Mouse (Mus musculus): ENCODE data around the gene Slc13a5.

Gene Slc13a5

GRCm38 (mm10) chr11:72265483-72265882 lies 1.5 kb downstream of the Slc13a5 start:
- DNase-seq (ENCODE audit: low spot score): peak; percentile 23

GRCm38 (mm10) chr11:72256441-72256840 lies 10.6 kb downstream of the Slc13a5 start:
- DNase-seq (ENCODE audit: low spot score): no peak

DNA sequence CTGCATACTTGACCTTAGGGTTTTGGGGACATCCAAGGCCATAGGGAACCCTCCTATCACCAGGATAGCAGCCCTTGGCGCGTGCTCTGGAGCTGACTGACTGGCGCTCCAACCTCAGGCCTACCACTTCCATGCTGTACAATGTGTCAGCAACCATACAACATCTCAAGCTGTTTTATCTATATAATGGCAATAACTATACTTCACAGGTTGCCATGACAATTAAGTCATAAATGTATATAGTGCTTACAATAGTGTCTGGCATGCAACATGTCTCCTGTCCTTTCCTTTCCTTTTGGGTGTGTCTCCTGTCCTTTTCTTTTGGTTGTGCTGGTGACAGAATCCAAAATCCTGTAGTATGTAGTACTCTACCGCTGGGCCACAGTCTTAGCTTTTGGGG lies 11.4 kb downstream of the Slc13a5 start:
- no peak for DNase-seq (ENCODE audit: low spot score)

GRCm38 (mm10) chr11:72245196-72245753 lies 21.7 kb downstream of the Slc13a5 start:
- peak; percentile 39 for DNase-seq (ENCODE audit: low spot score)

DNA sequence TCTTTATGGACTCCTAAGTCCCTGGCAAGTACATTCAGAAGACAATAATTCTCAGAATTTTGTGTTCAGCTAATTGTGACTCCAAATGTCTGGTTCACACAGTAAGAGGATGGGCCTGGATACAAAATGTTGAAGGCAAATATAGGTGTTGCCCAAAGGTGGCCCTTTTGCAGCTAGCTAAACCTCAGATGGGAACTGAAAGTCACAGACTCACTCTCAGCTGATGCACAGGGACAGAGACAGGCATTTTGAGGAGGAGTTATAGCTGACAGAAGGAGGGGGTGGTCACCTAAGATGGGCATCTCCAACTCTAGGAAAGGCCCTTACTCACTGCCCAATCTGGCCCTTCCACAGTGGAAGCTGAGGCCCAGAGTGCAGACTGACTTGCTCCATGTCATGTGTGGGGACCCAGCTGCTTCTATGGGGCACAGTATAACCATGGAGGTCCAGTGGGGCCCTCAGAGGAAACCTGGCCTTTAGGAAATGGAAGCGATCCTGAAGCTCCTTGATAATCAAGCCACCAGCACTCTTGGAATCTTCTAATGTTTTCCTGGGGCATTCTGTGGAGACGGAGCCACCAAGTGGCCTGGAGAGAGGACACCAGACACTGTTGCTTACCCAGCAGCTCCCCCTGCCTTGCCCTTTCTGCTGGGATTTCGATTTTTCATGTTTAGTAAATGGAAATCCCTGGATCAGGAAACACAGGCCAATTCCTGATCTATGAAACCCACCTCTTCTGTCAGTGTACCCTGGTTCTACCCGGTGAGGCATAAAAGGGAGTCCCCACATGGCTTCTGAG lies 26.8 kb downstream of the Slc13a5 start:
- DNase-seq (ENCODE audit: low spot score): no peak

DNA sequence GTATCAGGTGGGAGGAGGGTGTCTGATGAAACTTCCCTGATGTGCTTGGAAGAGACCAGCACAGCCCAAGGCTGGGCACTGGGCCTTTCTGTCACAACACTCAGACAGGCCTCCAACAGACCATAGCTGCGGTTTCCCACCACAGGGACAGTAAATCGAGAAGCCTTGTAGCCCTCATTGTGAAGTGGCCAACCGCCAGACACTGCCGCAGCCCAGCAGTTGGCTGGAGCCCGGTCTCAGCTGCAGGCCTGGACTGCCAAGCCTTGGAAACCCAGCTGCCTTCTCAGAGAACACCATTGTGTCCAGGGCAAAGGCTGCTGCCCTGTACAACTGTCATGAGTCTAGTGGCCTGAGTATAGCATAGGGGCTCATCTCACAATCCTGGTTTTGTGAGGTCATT lies 33.0 kb downstream of the Slc13a5 start:
- DNase-seq (ENCODE audit: low spot score): no peak

GRCm38 (mm10) chr11:72232991-72233390 lies 34.0 kb downstream of the Slc13a5 start:
- DNase-seq (ENCODE audit: low spot score): no peak

DNA sequence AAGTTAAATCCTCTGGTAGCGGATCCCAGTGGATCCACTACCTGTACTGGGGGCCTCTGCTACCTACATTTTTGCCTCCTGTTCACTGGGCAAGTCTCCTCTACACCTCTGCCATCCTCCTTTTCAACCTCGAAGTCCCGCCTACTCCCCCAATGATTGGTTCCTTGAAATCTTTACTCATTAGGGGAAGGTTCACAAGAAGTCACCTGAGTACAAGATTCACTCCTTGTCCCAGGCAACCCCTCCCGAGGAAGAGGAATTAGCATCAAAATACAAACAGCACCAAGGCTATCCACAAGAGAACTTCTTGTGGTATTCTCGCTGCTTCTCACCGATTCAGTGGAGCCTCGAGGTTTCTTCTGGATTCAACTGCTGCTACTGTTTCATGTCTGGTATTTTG lies 35.0 kb downstream of the Slc13a5 start:
- no peak for DNase-seq (ENCODE audit: low spot score)

DNA sequence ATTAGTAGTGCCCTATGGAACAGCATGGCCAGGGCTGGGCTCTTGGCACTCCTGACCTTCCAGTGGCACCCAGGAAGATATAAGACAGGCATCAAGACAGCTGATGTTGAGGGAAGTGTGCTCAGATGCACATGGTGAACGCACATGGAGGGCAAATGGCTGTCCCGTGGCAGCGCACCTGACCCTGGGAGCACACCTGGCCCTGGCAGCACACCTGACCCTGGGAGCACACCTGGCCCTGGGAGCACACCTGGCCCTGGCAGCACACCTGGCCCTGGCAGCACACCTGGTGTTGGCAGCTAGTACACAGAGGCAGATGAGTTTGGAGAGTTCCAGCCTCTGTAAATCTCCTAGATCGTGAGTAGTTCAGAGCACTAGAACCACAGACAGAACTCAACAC lies 38.5 kb downstream of the Slc13a5 start:
- DNase-seq (ENCODE audit: low spot score): no peak

DNA sequence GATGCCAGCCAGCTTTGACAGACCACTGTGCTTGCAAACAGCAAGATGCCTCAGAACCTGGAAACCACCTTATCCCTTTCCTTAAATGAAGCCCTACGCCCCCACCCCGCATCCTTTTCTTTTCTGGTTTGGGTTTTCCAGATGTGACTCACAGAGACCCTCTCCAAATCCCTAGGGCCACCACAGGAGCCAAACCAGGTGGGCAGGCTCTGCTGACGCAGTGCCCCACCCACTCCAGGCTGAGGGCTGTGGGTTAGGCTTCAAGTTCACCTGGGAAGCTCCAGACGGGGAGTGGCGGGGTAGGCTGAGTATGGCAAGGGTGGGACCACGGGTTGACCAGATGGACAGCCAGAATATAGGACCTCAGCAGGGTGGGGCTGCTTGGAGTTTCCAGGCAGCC lies 40.1 kb downstream of the Slc13a5 start:
- no peak for DNase-seq (ENCODE audit: low spot score)

- DNase-seq (ENCODE audit: low spot score): no peak
These were observed 40.8 kb downstream of the Slc13a5 start for GRCm38 (mm10) chr11:72226020-72226791.

DNA sequence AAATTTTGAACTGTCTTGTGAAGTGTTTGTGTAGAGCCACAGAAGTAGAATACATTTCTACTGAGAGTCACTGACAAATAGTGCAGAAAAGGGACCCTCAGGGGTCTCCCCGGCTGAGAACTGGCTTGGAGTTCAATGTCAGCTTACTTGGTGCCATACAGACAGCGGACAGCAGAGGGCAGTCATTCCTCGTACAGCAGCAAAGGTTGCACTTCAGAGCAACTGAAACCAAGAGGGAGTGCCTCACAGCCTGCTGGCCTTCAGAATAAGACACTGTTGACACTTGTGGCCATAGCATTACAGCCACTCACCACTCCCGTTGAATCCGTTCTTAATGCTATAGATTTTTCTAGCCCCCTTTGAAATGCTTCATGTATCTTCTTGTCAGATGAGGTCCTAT lies 42.2 kb downstream of the Slc13a5 start:
- peak; percentile 90 for DNase-seq (ENCODE audit: low spot score)

DNA sequence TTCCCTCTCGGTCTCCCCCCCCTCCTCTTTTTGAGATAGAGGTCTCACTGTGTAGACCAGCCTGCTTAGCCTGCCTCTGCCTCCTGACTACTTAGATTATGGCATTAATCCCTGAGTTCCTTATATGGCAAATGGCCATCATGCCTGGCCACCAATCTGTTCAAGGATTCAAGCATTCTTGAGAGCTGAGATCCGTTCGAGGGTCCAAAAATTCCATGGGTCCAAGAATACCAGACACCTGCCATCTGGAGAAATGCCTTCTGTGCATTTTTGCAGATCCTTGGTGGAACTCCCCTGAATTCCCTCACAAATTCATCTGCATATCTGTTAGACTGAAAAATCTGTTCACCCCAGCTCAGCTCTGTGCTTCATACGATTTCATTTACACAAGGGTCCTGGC lies 43.6 kb downstream of the Slc13a5 start:
- no peak for DNase-seq (ENCODE audit: low spot score)

DNA sequence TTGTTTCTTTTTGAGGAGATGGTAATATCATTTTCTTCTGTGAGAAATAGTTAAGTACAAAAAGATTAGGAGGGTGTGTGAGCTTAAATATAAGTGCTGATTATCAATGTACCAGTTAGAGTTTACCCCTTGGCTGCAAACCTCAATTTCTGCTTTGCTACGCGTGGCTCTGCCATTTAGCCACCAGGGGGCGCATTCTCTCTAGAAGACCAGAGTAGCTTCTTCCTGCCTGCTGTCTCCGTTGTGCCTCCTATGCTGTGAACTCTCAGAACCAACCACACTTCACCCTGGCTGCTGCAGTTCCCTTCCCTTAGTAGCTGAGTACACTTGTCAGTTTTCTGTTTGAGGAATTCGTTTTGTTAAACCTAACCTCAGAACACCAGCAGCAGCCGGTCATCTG lies 45.7 kb downstream of the Slc13a5 start:
- DNase-seq (ENCODE audit: low spot score): peak; percentile 85

GRCm38 (mm10) chr11:72217116-72217515 lies 49.9 kb downstream of the Slc13a5 start:
- no peak for DNase-seq (ENCODE audit: low spot score)

DNA sequence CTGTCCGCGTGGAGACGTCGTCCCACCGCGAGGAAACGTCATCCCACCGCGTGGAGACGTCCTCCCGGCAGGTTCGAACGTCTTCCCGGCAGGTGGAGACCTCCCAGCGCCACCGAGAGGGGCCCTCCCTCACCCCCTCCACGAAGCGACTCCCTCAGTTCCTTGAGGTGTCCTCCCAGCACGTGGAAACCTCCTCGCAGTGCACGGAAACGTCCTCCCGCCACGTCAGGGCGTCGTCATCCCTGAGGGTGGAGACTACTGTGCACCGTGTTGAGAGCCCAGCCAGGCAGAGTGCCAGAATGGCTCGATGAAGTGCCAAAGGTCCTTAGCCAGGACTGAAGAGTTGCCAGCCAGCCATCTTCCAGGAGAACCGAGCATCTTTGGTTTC lies 51.6 kb downstream of the Slc13a5 start, which contains the start of gene Med31:
Gene Med31, minus strand, starts transcription at position 183 of the 388 bp plus-strand sequence.
- DNase-seq (ENCODE audit: low spot score): peak; percentile 75

DNA sequence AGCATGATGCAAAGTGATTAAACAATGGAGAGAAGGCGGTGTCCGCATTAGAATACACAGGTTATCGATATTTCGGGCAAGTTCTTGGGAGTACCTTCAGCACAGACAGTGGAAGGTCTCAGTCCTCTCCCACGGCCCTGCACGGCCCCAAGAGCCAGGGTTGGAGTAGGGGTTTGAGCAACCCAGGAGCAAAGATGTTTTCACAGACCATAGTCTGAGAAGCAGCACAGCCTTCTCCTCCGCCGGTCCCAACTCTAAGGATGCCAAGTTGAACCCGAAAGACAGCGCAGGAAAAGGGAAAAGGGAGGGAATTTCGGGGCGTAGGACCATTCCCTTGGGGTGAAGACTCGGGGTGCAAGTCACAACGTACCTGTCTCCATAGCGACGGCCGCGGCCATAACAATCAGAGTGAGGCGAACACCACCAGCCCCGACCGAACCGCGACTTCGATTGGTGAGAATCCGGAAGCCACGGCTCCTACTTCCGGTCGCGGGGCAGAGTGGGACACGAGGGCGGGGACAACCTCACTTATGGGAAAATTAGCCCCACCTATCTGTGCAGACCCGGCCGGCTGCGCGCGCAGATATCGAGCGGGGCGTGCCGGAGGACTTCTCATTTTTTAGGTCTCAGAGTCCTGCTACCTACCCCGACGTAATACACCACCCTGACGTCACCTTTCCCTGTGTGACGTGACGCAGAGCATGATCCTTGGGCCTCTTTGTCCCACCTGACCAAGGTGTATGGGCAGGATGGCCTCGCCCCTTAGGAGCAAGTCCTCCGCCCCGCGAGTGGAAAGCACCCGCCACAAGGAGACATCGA lies 52.2 kb downstream of the Slc13a5 start:
- peak; percentile 98 for DNase-seq (ENCODE audit: low spot score)

DNA sequence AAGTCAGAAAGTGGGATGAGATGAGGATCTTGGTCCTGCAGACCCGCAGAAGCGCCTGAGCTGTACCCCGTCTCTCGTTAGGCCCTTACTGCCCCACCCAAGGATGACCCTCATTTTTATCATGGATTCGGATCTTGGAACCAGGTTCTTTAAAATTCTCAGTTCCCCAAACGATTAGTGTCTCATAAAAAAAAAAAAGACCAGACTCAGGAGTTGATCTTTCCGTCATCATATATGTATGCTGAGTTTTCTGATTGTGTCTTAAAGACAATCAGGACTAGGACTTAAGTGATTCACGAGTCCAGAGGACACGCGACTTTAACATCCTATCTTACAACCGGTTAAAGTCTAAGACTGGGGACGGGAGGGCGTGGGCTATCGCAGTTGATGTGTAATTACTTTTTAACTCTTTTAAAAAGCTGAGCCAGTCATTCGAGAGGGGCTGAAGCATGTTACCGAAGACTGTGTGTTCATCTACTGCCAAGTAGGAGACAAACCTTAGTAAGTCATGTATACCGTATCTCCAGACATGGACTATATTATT lies 59.1 kb downstream of the Slc13a5 start:
- DNase-seq (ENCODE audit: low spot score): no peak

DNA sequence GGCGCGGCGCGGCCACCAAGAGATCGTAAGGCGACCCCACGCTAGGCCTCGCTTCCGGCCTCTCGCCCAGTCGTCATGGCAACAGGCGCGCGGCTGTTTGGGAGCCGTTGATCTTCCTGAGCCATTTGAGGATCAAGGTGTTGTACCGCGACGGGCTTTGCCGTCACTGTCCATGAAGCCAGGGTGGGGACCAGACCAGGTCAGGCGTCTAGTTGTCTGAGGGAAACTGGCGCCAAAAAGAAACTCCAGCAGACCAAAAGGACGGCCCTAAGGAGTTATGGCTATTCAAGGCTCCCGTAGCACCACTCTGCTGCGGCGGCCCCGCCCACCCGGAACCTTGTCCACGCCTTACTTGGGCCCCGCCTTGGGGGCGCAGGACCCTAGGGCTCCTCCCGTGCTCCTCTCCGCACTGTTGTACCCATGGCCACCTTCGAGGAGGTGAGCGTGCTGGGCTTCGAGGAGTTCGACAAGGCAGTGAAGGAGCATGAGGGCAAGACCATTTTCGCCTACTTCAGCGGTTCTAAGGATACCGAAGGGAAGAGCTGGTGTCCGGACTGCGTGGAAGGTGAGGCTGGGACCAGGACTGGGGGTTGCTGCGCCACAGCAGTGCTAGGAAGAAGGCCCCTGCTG lies 59.7 kb downstream of the Slc13a5 start, which contains the start of the genes 4933427D14Rik and Txndc17:
Gene 4933427D14Rik, minus strand, starts transcription at position 256 of the 630 bp plus-strand sequence.
Gene Txndc17, plus strand, starts transcription at position 344 of the 630 bp plus-strand sequence.
- peak; percentile 93 for DNase-seq (ENCODE audit: low spot score)

DNA sequence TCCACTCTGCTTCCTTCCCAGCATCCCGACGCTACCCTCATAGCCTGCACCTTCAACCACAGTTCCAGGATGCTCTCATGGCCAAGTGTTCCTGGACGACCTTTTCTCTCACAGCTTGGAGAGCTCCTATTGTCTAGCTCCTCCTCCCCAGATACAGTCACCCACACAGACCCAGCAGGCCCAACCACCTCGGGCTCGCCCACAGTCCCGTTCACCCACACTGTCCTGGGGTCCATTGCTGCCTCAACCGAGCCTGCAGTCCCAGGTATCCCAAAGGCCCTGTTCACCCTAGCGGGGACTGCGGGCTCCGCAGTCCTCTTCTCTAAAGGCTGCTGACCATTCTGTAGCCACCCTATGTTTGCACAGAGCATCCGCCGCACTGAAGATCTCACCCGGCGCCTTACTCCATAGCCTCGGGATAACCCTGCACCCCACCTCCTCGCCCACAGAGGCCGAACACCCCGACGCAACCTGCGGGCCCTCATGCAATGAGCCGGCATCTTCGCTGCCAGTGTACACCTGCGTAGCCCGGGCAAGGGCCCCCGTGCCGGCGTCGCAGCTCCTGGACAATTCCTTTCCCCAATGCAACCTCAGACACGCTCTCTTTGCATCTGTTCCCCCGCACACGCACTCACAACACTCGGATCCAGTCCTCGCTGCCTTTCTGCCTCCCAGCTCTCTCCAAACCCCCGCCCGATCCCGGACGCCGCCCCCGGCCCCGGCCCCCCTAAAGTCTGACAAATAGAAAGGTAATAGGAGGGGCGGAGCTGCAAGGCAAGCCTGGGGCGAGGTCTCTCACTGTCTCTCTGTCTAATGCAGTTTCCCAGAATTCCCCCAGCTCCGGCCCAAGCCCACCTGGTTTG lies 60.5 kb downstream of the Slc13a5 start, which contains the start of gene Gm43951:
Gene Gm43951, minus strand, starts transcription at position 500 of the 863 bp plus-strand sequence.
- peak; percentile 43 for DNase-seq (ENCODE audit: low spot score)
